Mouse (Mus musculus) intestine, postnatal 0 days (tissue): ENCODE measurements at regions not wholly inside any gene's neighbourhood (a gene's known extent, or its start where the extent isn't known, plus 50 kb on each side); places are given as distances from the start of the nearest gene placed in this dataset.

Source experiments
- ATAC-seq: fragments of 200-750 bp; cut with Nextera tagmentation; 2 replicates; pipeline ENCODE4 v1.8.0; 2017; ENCODE audit warnings: mild to moderate bottlenecking, moderate TSS enrichment, moderate library complexity
- H3K27ac ChIP-seq: fragments of 300-500 bp; sonication (generic); 2 replicates; pipeline ENCODE4 v1.5.1; 2014; ENCODE audit warnings: mild to moderate bottlenecking, low read depth, low read length, moderate library complexity
- H3K27me3 ChIP-seq: fragments of 300-500 bp; sonication (generic); replicated peaks from 2 replicates; pipeline ENCODE4 v1.6.1; 2014; ENCODE audit warnings: low read length, mixed read lengths; ENCODE audit not compliant: control insufficient read depth, insufficient read depth
- H3K36me3 ChIP-seq: fragments of 300-500 bp; sonication (generic); 2 replicates; pipeline ENCODE4 v1.6.1; 2014; ENCODE audit warnings: mild to moderate bottlenecking, moderate library complexity; ENCODE audit not compliant: control insufficient read depth, insufficient read depth
- H3K4me1 ChIP-seq: fragments of 300-500 bp; sonication (generic); replicated peaks from 2 replicates; pipeline ENCODE4 v1.6.1; 2014; ENCODE audit warnings: antibody characterized with exemption, low read length, mixed read lengths; ENCODE audit not compliant: control insufficient read depth, insufficient read depth
- H3K4me2 ChIP-seq: fragments of 300-500 bp; sonication (generic); replicated peaks from 2 replicates; pipeline ENCODE4 v1.6.1; 2014; ENCODE audit warnings: low read depth, mild to moderate bottlenecking, moderate library complexity
- H3K4me3 ChIP-seq: fragments of 300-500 bp; sonication (generic); 2 replicates; pipeline ENCODE4 v1.5.1; 2014; ENCODE audit warnings: low read depth, low read length
- H3K9ac ChIP-seq: fragments of 300-500 bp; sonication (generic); 2 replicates; pipeline ENCODE4 v1.6.1; 2014; ENCODE audit warnings: mild to moderate bottlenecking, low read depth, low read length
- H3K9me3 ChIP-seq: fragments of 300-500 bp; sonication (generic); 2 replicates; pipeline ENCODE4 v1.6.1; 2016; ENCODE audit warnings: mixed run types; ENCODE audit not compliant: control insufficient read depth
- CTCF ChIP-seq: sonication (generic); IDR thresholded peaks from 2 replicates; pipeline ENCODE4 v1.5.1; 2016; ENCODE audit warnings: low read depth, mild to moderate bottlenecking, control low read depth, antibody characterized with exemption, moderate library complexity
- WGBS: fragments of 180-500 bp; shearing (Covaris S2); extraction: QIAGEN DNeasy Blood & Tissue Kit; methylation state at CpG from one replicate; pipeline ENCODE4 v1.1.7; 2014; 5-methylcytosine and 5-hydroxymethylcytosine counted together

DNA sequence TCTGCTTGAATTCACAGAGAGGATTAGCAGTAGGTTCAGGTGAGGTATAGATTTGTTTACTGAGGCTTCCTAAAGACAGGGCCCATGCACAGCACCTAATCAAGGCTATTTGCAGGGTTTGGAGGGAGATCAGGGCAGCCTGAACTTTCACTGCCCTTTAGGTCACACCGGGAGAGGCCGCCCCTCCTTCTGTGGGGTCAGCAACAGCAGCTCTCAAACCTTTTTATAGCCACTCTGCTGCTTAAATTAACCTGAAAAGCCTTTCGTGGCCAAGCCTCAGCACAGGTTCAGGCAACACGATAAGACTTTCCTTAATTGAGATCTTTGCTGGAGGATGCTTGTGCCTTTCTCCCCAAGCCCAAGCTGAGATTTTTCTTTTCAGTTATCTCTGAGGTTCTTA lies 526.8 kb upstream of the Tbl1xr1 start:
- Histone ChIP-seq H3K9ac (no peak overlapping the region), H3K36me3 (no peaks in the 10 kb centered on the region), H3K4me1 (no peaks in the 10 kb centered on the region), H3K9me3 (no peaks in the 10 kb centered on the region), H3K27me3 (no peaks in the 10 kb centered on the region), H3K4me2 (no peak overlapping the region), H3K27ac (no peak overlapping the region), H3K4me3 (no peak overlapping the region)
- ATAC-seq, result no peak
- TF ChIP-seq CTCF, result no peak
- WGBS, result 27% methylated on average over 4 of the region's 4 CpGs

DNA sequence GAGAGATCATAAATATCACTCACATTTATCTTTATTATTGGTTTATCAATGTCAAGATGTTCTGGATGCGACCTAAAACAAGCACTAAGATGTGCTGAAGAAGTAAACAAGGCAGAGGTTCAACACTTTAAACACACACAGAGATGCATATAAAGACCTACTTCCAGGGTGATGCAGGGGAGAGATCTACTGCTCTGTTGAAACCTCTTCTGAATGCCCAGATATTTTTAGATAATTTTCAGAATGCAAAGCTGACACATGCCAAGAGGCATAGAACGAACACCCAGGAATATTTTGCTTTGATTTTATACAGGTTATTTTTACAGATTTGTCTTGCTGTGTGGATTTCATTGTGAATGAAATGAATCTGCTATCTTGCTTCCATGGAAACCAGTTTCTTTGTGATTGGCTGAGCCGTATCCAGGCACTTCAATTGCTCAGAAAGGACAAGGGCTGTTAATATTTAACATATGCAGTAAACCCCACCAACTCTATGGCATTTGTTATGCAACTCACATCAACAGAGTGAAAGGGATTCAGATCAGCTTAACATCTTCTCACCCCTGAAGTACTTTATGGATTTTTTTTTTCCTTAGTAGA lies 523.2 kb upstream of the Tbl1xr1 start:
- TF ChIP-seq CTCF, result no peak
- H3K4me1 ChIP-seq, result no peaks in the 10 kb centered on the region

DNA sequence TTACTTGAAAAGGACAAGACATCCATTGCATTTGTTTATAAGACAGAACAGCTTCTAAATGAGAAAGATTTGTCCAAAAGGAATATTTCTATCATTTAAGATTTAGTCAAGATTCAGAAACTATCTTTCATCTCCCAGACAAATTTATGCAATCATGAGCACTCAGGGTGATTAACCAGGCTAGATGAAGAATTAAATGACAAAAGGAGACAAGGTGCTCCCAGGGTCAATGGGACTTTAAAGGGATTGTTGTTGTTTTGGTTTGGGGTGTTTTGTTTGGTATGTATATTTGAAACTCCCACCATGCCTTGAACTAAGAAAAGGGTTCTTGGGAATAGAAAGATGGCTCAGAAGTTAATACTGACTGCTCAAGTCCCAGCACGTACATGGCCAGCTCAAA lies 522.6 kb upstream of the Tbl1xr1 start:
- no peak overlapping the region for H3K9ac ChIP-seq
- 89% methylated on average over 1 of the region's 1 CpGs for WGBS
- H3K36me3 ChIP-seq, result no peaks in the 10 kb centered on the region
- H3K27me3 ChIP-seq, result no peaks in the 10 kb centered on the region
- no peak overlapping the region for H3K4me2 ChIP-seq
- no peak overlapping the region for H3K4me3 ChIP-seq
- H3K27ac ChIP-seq, result no peak overlapping the region
- no peak for ATAC-seq
- TF ChIP-seq CTCF, result no peak
- no peaks in the 10 kb centered on the region for H3K4me1 ChIP-seq
- no peaks in the 10 kb centered on the region for H3K9me3 ChIP-seq

More for the DNA sequence above, 523.2 kb upstream of the Tbl1xr1 start:
- 27% methylated on average over 3 of the region's 3 CpGs for WGBS
- no peak overlapping the region for H3K27ac ChIP-seq
- H3K9me3 ChIP-seq, result no peaks in the 10 kb centered on the region
- no peak overlapping the region for H3K4me3 ChIP-seq
- no peak overlapping the region for H3K9ac ChIP-seq
- H3K4me2 ChIP-seq, result no peak overlapping the region
- no peaks in the 10 kb centered on the region for H3K36me3 ChIP-seq
- ATAC-seq, result peak; percentile 71
- H3K27me3 ChIP-seq, result no peaks in the 10 kb centered on the region

DNA sequence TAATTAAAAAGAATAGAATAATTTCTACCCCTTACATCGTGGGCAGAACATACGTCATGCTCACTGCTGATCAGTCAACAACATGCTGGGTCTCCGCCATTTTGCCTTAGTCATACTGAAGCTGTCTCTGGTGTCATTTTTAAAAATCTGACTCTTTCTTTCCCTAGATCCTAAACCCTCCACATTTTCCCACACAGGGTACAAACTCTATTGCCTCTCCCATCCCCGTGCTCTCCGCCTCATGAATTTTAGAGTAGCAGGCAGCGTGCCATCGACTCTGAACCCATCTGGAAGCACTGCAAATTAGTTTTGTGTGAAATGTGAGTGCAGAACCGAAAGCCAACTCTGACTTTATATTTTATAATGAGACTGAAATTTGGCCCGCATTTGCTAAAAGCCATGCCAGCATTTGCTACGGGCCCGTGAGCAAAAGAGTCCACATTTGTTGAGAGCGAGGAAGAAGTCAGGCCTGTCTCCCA lies 518.5 kb upstream of the Tbl1xr1 start:
- H3K27me3 ChIP-seq, result no peaks in the 10 kb centered on the region
- no peak for TF ChIP-seq CTCF
- no peaks in the 10 kb centered on the region for H3K4me1 ChIP-seq
- no peak overlapping the region for H3K27ac ChIP-seq
- no peaks in the 10 kb centered on the region for H3K9me3 ChIP-seq
- no peak for ATAC-seq
- H3K4me3 ChIP-seq, result no peak overlapping the region
- no peaks in the 10 kb centered on the region for H3K36me3 ChIP-seq
- 87% methylated on average over 12 of the region's 12 CpGs for WGBS
- H3K4me2 ChIP-seq, result no peak overlapping the region
- H3K9ac ChIP-seq, result no peak overlapping the region

DNA sequence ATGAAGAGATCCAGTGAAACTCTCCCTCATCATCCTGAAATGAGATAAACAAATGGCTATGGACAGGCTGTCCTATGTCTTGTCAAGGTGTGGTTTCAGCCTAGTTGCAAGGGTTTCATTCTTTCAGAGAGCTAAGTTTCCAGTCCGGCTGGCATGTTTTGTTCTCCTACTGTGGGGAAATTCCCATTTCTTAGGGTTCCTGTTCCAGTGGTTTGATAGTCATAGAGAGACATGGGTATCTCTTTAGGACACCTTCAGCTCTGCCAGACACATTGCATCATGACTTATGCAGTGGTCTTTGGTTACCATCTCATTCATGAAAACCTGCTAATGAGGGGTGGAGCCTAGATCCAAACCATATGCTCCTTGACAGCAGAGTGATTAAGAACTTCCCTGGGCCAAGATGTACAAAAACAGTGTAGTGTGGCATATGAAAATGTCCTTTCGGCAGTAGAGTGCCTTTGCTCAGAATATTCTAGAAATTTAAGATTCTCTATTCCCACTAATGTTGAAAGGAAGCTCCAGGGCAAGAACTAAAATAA lies 513.6 kb upstream of the Tbl1xr1 start:
- Histone ChIP-seq H3K4me3 (no peak overlapping the region), H3K9me3 (no peaks in the 10 kb centered on the region), H3K27me3 (no peaks in the 10 kb centered on the region), H3K9ac (no peak overlapping the region), H3K27ac (no peak overlapping the region), H3K4me2 (no peak overlapping the region), H3K36me3 (no peaks in the 10 kb centered on the region), H3K4me1 (no peaks in the 10 kb centered on the region)
- WGBS, result 90% methylated on average over 2 of the region's 2 CpGs
- TF ChIP-seq CTCF, result no peak
- ATAC-seq, result no peak

GRCm38 (mm10) chr3:21563454-21563853 lies 513.0 kb upstream of the Tbl1xr1 start:
- Histone ChIP-seq H3K4me1 (no peaks in the 10 kb centered on the region), H3K36me3 (no peaks in the 10 kb centered on the region), H3K27ac (no peak overlapping the region), H3K9me3 (no peaks in the 10 kb centered on the region), H3K9ac (no peak overlapping the region), H3K4me3 (no peak overlapping the region), H3K4me2 (no peak overlapping the region), H3K27me3 (no peaks in the 10 kb centered on the region)
- WGBS, result 51% methylated on average over 3 of the region's 3 CpGs
- no peak for ATAC-seq
- no peak for TF ChIP-seq CTCF
